Mouse (Mus musculus) hindbrain, embryonic 14.5 days (tissue): Measurements from ENCODE around the gene Ric3. TPM values are rescaled to one million over a fixed set of nuclear protein-coding genes. Genes with fewer than 3 reads are reported as not detected.
A peak's percentile ranks its signal among the peaks of the same experiment; 100 is the strongest.
"Not testable (repeated sequence)": the region's sequence is repeated elsewhere in the genome, so short reads cannot be mapped to it uniquely, and the experiment has no call there.

Experiments used
- ATAC-seq: fragments of 200-750 bp; cut with Nextera tagmentation; 2 replicates; pipeline ENCODE4 v1.8.0; 2017; ENCODE audit warnings: moderate number of reproducible peaks, mild to moderate bottlenecking, moderate TSS enrichment, moderate library complexity; ENCODE audit not compliant: low FRiP score
- DNase-seq: peaks from one replicate; pipeline ENCODE4 v3.0.0-alpha.2; 2015; ENCODE audit warnings: low spot score
- H3K27ac ChIP-seq: fragments of 300-500 bp; sonication (generic); 2 replicates; pipeline ENCODE4 v1.5.1; 2014; ENCODE audit warnings: mild to moderate bottlenecking, moderate library complexity
- H3K27me3 ChIP-seq: fragments of 300-500 bp; sonication (generic); 2 replicates; pipeline ENCODE4 v1.6.1; 2014; ENCODE audit warnings: mild to moderate bottlenecking, low read length, mixed read lengths; ENCODE audit not compliant: control insufficient read depth, insufficient read depth
- H3K36me3 ChIP-seq: fragments of 300-500 bp; sonication (generic); replicated peaks from 2 replicates; pipeline ENCODE4 v1.6.1; 2014; ENCODE audit not compliant: control insufficient read depth, insufficient read depth
- H3K4me1 ChIP-seq: fragments of 300-500 bp; sonication (generic); replicated peaks from 2 replicates; pipeline ENCODE4 v1.6.1; 2014; ENCODE audit warnings: antibody characterized with exemption, low read length, mixed read lengths; ENCODE audit not compliant: control insufficient read depth, insufficient read depth
- H3K4me2 ChIP-seq: fragments of 300-500 bp; sonication (generic); replicated peaks from 2 replicates; pipeline ENCODE4 v1.6.1; 2014; ENCODE audit warnings: mild to moderate bottlenecking, moderate library complexity
- H3K4me3 ChIP-seq: fragments of 300-500 bp; sonication (generic); replicated peaks from 2 replicates; pipeline ENCODE4 v1.5.1; 2014; ENCODE audit warnings: mild to moderate bottlenecking, low read length
- H3K9ac ChIP-seq: fragments of 300-500 bp; sonication (generic); 2 replicates; pipeline ENCODE4 v1.6.1; 2014
- H3K9me3 ChIP-seq: fragments of 300-500 bp; sonication (generic); 2 replicates; pipeline ENCODE4 v1.6.1; 2016; ENCODE audit warnings: low read length; ENCODE audit not compliant: control insufficient read depth
- WGBS: fragments of 180-500 bp; shearing (Covaris S2); extraction: QIAGEN DNeasy Blood & Tissue Kit; methylation state at CpG from one replicate; pipeline ENCODE4 v1.1.7; 2014; 5-methylcytosine and 5-hydroxymethylcytosine counted together
- polyA plus RNA-seq: library from polyadenylated mRNA; unstranded; fragments of >200 nt; fragmentation: Nextera tagmentation; extraction: Ambion mirVana; gene quantifications from 2 replicates; pipeline ENCODE4 v1.2.1, GENCODE M21; 2014

Gene Ric3
- polyA plus RNA-seq, 1 experiment from 2014 or later, result 34.4 TPM

DNA sequence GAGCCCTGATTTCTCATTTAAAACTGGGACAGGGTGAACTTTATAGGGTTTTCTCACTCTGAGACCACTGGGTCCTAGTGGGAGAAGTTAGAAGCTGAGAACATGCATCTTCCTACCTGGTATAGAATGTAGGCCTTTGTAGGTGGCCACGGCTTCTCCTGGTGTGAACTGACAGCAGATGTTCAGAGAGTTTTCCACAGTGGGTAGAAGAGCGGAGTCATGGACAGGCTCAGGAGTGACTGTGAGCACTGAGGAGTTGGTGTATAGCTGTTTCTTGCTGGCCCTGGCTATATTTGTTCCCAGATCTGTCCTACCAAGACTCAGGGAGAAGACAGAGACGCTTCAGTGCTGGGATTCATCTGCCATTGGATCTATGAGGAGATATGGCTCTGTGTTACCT is 18.0 kb upstream of the Ric3 start:
- Histone ChIP-seq H3K27me3 (no peaks in the 10 kb centered on the region), H3K4me3 (no peak overlapping the region), H3K27ac (no peak overlapping the region), H3K4me2 (no peak overlapping the region), H3K4me1 (no peaks in the 10 kb centered on the region), H3K36me3 (no peaks in the 10 kb centered on the region), H3K9ac (no peak overlapping the region), H3K9me3 (no peaks in the 10 kb centered on the region)
- ATAC-seq (no peak), DNase-seq (no peak)
- 91% methylated on average over 3 of the region's 3 CpGs for WGBS

DNA sequence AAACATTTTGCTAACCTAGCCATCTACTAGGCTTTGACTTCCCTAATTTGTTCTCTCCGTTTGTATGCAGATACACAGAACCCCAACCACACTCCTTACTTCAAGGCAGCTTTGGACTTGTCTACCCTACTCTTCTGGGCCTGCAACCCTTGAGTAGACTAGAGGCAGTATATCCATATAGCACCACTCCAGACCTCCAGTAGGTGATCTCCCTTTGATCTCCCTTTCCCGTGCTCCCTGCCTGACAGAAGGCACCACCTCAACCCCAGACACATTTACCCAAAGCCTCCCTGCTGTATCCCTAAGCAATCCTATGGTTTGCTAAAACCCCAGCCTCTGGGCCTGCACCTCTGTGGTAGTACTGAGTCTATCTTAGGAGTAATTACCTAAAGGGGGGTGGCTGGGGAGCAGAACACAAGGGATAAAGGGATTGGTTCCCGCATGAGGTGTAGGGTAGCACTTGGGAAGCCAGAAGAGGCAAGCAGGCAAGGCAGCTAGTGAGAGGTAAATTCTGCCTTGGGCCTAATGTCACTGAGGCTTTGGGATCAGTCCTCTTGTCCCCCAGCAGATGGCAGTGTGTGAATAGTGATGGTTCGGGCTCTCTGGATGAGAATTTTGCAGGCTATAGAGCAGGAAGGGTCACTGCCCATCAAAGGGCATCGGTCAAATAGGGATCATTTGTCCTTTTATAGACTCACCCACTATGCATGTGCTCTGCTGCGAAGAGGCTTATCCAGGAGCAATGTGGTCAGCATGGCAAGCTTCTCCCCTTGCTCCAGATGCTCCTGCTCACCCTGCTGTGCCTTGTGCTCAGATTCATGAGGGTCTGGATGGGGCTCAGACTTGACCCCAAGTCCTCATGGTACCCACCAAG is 15.3 kb upstream of the Ric3 start:
- Histone ChIP-seq H3K4me1 (no peaks in the 10 kb centered on the region), H3K9ac (no peak overlapping the region), H3K4me2 (no peak overlapping the region), H3K27me3 (no peaks in the 10 kb centered on the region), H3K27ac (no peak overlapping the region), H3K9me3 (no peaks in the 10 kb centered on the region), H3K4me3 (no peak overlapping the region), H3K36me3 (no peaks in the 10 kb centered on the region)
- DNase-seq (peak; percentile 70), ATAC-seq (peak; percentile 57; the same call in 1 of the 2 replicates)
- WGBS, result 27% methylated on average over 6 of the region's 6 CpGs

DNA sequence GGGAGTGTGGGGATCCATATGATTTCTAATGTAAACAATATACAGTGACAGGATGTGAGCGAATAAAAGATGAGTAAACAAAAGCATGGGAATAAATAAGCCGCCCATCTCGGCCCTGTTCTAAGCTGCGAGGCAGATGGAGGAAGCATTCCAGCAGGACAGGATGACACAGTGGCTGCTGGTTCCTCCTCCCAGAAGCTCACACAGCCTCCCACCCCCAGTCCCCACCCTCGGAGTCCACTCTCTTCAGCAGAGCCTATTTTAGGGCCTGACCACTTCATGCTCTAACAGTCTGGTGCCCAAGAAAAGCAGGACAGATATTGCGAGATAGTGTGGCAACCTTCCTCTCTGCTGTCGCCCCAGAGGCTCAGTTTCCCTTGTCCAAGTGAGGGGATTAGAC is 14.1 kb upstream of the Ric3 start:
- no peak overlapping the region for H3K4me2 ChIP-seq
- H3K4me1 ChIP-seq, result no peaks in the 10 kb centered on the region
- 84% methylated on average over 7 of the region's 7 CpGs for WGBS
- DNase-seq (no peak), ATAC-seq (no peak)
- H3K36me3 ChIP-seq, result no peaks in the 10 kb centered on the region
- no peak overlapping the region for H3K4me3 ChIP-seq
- H3K27me3 ChIP-seq, result no peaks in the 10 kb centered on the region
- H3K9ac ChIP-seq, result no peak overlapping the region
- H3K9me3 ChIP-seq, result no peaks in the 10 kb centered on the region
- no peak overlapping the region for H3K27ac ChIP-seq

DNA sequence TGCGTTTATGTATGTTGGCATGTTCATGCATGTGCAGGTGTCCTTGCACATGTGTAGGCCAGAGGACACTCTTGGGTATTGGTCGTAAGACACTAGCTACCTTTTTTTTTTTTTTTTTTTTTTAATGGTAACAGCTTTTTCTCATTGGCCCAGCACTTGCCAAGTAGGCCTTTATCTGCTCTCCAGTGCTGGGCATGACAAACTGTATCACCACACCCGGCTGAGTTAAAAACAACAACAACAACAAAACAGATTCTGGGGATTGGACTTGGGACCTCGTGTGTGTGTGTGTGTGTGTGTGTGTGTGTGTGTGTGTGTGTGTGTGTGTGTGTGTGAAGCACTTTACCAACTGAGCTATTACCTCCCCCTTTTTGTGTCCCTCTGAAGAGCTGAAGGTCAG is 13.5 kb upstream of the Ric3 start:
- H3K27ac ChIP-seq, result no peak overlapping the region
- H3K36me3 ChIP-seq, result no peaks in the 10 kb centered on the region
- no peaks in the 10 kb centered on the region for H3K27me3 ChIP-seq
- no peak overlapping the region for H3K4me3 ChIP-seq
- no peaks in the 10 kb centered on the region for H3K4me1 ChIP-seq
- DNase-seq (no peak), ATAC-seq (no peak)
- WGBS, result 84% methylated on average over 4 of the region's 4 CpGs
- no peak overlapping the region for H3K4me2 ChIP-seq
- H3K9ac ChIP-seq, result no peak overlapping the region
- H3K9me3 ChIP-seq, result no peaks in the 10 kb centered on the region

DNA sequence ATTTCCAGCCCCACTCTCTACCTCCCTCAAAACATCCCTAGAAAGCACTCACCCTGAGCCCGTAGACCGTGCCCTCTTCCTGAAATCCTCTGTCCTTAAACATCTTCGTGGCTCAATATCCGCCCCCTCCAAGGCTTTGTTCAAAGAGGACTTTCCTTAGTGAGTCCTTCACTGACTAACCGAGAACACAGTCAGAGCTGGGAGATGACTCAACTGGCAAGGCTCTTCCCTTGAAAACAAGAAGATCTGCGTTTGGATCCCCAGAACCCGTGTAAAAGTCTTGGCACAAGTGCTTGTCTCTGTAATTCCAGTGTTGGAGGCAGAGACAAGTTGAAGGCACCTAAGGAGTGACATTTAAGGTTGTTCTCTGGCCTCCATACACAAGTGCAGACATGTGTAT is 11.2 kb upstream of the Ric3 start:
- H3K4me3 ChIP-seq, result no peak overlapping the region
- H3K36me3 ChIP-seq, result no peaks in the 10 kb centered on the region
- no peaks in the 10 kb centered on the region for H3K4me1 ChIP-seq
- ATAC-seq (no peak), DNase-seq (no peak)
- 91% methylated on average over 7 of the region's 7 CpGs for WGBS
- H3K4me2 ChIP-seq, result no peak overlapping the region
- no peak overlapping the region for H3K27ac ChIP-seq
- no peaks in the 10 kb centered on the region for H3K27me3 ChIP-seq
- no peak overlapping the region for H3K9ac ChIP-seq
- no peaks in the 10 kb centered on the region for H3K9me3 ChIP-seq

DNA sequence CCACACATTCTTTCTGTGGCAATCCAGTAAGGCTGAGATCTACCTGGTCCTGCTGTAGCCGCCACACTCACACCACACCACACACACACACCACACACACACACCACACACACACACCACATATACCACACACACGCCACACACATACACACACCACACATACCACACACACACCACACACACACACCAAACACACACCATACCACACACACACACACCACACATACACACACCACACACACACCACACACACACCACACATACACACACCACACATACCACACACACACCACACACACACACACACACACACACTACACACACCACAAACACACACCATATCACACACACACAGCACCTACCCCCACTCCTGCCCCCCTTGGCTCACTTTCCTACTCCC is 8.2 kb upstream of the Ric3 start:
- H3K27me3 ChIP-seq, DNase-seq, H3K4me2 ChIP-seq, H3K4me1 ChIP-seq, H3K9ac ChIP-seq, H3K27ac ChIP-seq, H3K4me3 ChIP-seq, H3K9me3 ChIP-seq, ATAC-seq, H3K36me3 ChIP-seq: not testable (repeated sequence)
- 100% methylated on average over 2 of the region's 2 CpGs for WGBS

DNA sequence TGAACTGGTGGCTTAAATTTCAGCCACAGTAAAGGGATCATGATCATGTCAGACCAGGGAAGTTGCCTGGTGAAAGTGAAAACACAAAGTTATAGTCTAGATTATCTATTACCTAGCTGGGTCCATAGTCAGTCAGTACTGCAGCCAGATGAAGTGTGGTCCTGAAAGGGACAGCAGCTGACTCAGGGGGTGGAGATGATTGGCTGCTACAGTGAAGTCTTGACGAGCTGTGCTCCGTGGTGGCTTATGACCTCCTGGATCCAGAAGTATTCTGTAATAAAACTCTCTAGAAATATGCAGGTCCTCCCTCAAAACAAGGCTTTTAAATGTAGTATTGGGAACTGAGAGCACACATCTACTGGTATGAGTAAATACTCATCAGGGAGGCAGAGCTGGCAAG is 3.8 kb upstream of the Ric3 start:
- ATAC-seq, result no peak
- WGBS, result 15% methylated on average over 2 of the region's 2 CpGs
- Histone ChIP-seq H3K27ac (no peak overlapping the region), H3K9me3 (no peaks in the 10 kb centered on the region), H3K9ac (no peak overlapping the region), H3K4me1 (peaks cover 13% of the 10 kb centered on the region), H3K4me2 (no peak overlapping the region), H3K4me3 (no peak overlapping the region), H3K27me3 (no peaks in the 10 kb centered on the region), H3K36me3 (no peaks in the 10 kb centered on the region)
- DNase-seq, result no peak

DNA sequence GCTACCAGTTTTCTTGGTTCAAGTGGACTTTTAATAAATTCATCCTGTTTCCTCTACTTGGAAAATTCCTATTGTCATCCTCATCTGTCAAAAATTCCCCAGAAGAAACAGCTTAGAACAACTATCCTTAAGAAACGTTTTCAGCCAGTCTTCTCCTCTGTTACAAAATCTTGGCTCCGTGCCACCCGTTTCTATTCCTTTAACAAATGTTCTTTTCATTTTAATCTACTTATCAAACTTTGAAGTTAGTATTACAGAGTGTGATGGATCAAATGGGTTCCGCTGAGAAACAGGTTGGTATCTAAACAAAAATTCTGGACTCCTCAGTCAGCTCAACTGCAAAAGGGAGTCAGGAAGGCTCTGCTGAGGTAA is 668 bp upstream of the Ric3 start:
- peaks cover 14% of the 10 kb centered on the region for H3K4me1 ChIP-seq
- peak overlapping the region; percentile 86; the same call in 1 of the 2 replicates for H3K4me3 ChIP-seq
- no peaks in the 10 kb centered on the region for H3K27me3 ChIP-seq
- H3K4me2 ChIP-seq, result peak overlapping the region; percentile 80
- 85% methylated on average over 4 of the region's 4 CpGs for WGBS
- no peaks in the 10 kb centered on the region for H3K9me3 ChIP-seq
- H3K36me3 ChIP-seq, result no peaks in the 10 kb centered on the region
- no peak overlapping the region for H3K27ac ChIP-seq
- no peak for DNase-seq
- no peak for ATAC-seq
- no peak overlapping the region for H3K9ac ChIP-seq

DNA sequence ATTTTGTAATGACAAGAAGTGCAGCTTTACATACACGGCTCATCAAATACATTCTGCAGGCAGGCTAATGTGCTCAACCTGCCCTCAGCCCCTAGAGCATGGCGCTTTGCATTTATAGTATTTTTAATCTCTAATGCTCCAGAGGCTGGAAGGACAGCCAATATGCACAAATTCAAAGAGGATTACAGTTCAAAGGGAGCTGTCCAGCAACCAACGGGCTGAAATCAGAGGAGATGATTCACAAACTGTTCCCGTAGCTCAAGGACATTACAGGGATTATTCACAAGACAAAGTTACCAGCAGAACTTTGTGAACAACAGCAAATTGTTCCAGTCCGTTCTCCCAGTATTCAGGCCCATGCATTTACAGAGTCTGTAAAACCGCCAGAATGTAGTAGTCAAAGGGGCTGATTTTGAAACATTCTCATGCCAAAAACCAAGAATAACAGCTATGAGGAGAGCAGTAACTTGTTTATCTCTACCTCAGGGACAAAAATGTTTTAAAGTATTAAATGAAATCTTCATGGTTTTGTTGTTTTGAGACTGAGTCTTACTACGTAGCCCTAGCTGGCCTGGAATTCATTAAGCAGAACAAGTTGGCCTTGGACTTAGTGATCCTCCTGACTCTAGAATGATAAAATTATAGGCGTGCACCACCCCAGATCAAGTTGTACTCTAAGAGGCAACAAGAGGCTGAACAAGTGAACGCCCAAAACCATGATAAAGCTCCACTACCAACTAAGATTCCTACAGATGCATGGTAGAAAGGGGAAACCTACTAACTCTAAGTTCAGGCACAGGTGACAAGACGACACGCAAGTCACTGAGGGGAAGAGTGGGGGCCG is 640 bp downstream of the Ric3 start:
- H3K9ac ChIP-seq, result peak overlapping the region; percentile 86
- H3K27ac ChIP-seq, result 0 out of 2 replicates have a peak overlapping the region, but pooled peaks have one; percentile 63
- ATAC-seq (0 out of 2 replicates have a peak, but pooled peaks have one; percentile 2), DNase-seq (peak; percentile 49)
- H3K27me3 ChIP-seq, result no peaks in the 10 kb centered on the region
- H3K4me3 ChIP-seq, result peak overlapping the region; percentile 86
- WGBS, result 20% methylated on average over 12 of the region's 12 CpGs
- H3K4me2 ChIP-seq, result peak overlapping the region; percentile 80
- H3K36me3 ChIP-seq, result no peaks in the 10 kb centered on the region
- H3K4me1 ChIP-seq, result peaks cover 14% of the 10 kb centered on the region
- no peaks in the 10 kb centered on the region for H3K9me3 ChIP-seq
